Mouse (Mus musculus) adipocyte (in vitro differentiated cells): Measurements from ENCODE around the gene Slc4a11.

Experiments
- DNase-seq: peaks from one replicate; pipeline ENCODE4 v3.0.0-alpha.2; 2016; ENCODE audit warnings: low spot score

The Slc4a11 gene

DNA sequence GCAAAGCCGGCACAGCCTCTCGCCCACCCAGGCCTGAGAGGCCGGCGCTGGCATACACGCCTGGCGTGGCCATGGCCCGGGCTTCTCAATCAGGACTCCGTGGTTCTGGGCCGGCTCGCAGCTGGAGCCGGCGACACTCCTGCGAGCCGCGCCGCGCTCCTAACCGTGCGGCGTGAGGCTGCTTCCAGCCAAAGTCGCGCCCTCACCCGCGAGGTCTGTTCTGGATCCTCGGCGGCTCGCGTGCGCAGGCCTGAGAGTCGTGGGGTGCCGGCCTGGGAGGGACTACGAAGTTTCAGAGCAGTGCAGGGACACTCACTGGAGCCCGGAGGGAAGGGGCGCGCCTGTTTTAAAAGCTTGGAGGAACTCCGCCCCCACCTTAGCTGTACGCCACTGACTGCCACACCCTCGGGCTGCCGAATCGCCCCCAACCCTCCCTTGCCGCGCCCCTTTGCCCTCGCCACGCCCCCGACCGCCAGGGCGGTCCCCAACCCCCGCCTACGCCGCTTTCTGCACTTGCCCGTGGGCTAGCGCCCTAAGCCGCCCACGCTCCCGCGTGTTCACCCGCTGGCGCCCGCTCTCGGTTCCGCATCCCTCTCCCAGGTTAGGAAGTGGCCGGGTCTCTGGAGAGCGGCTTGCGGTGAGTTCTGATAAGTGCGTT, at the start of gene Slc4a11:
Gene Slc4a11, minus strand, starts transcription at position 367 of the 658 bp plus-strand sequence.
- DNase-seq, result no peak

DNA sequence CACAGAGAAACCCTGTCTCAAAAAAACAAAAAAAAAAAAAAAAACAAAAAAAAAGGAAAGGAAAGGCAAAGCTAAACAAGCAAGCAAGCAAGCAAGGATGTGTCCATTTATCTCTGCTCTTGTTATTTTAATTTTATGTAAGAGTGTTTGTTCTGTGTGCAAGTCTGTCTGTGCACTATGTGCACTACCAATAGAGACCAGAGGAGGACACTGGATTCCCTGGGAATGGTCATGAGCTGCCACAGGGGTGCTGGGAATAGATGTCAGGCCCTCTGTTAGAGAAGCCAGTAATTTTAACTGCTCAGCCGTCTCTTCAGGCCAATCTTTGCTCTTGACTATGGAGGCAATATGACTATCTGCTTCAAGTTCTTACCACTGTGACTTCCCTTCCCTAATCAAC, 46.3 kb upstream of the Slc4a11 start:
- no peak for DNase-seq

DNA sequence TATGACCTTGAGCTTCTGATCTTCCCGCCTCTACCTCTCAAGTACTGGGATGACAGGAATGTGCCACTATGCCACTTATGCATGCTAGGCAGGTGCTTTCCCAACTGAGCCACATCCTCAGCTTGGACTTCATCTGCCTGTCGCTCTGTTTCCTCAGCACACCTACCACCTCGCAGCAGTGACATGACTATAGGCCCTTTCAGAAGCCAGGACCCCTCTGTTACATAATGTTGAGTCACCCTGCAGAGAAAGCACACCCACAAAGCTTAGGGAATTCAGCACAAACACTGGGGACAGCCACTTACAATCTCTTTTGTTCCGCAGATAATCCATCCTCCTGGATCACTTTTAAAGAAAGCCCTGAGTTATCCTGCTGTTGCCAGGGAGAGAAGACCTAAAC, 42.8 kb upstream of the Slc4a11 start:
- no peak for DNase-seq

DNA sequence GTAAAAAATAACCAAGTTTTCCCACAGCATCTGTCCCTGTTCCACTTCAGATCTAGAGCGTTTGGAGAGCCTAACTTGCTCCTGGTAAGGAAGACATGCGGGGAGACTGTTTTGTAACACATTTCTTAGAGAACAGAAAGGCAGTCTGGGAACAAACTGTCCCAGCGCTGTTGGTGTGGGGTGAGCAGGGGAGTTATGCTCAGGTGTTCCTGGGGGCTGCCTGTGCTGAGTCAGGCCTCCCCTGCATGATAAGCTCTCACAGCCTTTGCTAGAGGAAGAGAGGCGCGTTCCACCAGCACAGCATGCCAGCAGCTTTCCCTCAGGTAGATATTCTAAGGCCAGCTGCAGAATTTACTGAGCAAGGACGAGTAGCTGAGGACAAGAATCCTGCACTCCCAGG, 40.7 kb upstream of the Slc4a11 start:
- no peak for DNase-seq

DNA sequence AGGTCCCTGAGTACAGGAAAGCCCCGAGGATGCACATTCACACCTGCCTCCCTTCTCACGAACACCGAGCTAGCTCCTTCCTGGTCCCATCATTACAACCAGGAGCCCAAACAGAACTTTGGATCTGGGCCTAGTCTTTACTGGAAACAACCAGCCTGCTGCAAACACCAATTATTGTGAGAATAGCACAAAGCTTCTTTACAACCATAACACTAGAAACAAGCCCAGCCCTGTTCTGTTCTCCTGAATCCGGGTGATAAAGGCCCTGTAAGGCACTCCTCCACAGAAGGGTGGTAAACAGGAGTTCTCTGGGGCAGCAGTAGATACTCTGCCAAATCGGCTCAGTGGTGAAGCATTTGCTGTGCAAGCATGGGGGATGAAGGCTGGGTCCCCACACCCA, 38.0 kb upstream of the Slc4a11 start:
- DNase-seq, result no peak

DNA sequence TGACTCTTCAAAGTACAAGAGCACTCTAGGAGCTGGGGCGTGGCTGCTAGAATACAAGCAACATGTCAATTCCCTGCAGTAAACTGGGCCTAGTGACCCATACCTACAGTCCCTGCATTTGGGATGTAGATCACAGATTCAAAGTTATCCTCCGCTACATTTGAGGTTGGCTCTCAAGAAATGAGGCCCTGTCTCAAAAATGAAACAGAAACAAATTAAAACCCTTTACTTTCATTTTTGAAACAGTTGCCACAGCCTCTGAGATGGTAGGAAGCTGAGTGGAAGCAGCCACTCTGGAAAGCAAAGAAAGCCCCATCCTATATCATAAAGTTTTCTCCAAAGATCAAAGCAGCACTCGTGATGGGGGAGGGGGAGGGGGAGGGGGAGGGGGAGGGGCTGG, 36.1 kb upstream of the Slc4a11 start:
- DNase-seq, result no peak

DNA sequence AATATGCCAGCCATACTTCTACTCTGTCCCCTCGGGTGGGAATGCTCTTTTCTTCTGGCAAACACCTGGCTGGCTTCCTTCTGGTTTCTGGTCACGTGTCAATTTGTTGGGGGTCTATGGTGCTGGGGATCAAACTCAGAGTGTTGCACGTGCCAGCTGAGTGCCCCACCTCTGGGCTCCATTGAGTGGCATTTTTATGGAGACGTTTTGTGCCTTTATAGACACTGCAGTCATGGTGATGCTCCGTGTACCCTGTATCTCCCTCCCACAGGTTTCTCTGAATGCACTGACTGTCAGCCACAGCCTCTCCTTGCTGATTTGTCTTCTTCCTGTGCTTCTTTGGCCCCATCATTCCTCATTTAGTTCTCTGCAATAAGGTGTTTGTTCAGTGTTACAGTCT, 34.5 kb upstream of the Slc4a11 start:
- DNase-seq, result no peak

DNA sequence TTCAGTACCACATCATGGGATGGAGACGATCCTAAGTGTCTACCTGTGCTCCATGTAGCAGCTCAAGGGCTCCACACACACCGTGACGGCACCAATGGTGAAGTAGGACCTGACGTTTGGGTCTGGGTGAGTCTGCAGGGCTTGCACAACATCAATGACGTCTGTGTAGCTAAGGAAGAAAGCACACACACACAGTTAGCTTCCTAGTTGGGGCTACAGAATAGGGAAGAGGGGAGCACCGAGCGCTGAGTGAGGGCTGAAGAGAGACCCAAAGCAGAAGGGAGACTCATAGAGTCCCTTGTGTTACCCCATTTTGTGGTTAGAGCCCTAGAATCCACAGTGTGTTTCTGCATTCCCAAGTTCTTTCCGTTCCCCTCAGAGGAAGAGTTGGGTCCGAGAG, 33.4 kb upstream of the Slc4a11 start:
- DNase-seq, result no peak

DNA sequence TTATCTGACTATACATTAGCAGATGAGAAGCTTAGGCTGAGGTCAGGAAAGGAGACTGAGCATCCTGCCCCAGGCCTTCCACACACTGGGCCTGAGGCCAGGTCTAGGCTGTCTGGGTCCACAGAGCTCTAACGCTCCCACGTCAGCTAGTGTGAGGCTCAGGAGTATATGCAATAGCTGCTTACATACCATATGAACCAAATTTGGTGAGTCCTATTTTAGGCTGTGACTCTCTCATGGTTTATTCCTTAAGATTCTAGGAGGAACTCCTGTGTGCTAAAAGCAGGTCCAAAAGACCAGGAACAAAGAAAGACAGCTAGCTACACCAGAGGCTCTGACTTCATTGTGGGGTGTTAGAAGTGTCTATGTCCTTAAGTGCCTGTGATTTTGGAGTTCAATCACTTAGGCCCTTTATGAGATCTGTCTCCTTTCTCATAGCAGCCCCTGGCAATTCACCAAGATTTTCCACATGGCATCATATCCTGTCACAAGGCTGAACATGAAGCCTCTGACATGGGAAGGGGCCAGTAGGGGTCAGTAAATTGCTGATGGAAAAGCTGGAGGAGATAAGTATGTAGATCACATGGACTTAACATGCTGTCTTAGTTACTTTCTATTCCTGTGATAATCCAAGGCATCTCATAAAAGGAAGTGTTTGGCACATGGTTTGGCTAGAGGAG, 31.7 kb upstream of the Slc4a11 start:
- peak; percentile 63 for DNase-seq

DNA sequence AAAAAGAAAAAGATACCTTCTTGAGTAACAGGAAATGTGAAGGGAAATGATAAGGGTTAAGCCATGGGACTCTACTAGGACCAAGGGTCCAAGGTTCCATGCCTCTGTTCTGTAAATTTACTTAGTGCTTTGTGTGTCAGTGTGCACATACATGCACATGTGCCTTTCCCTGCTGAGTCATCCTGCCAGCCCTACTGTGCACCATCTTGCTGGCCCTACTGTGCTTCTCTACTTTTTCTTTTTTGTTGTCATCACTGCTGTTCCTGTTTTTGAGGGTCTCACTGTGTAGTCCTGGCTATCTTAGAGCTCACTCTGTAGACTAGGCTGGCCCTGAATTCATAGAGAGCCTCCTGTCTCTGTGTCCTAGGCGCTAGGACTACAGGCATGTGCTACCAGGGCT, 30.4 kb upstream of the Slc4a11 start:
- no peak for DNase-seq

DNA sequence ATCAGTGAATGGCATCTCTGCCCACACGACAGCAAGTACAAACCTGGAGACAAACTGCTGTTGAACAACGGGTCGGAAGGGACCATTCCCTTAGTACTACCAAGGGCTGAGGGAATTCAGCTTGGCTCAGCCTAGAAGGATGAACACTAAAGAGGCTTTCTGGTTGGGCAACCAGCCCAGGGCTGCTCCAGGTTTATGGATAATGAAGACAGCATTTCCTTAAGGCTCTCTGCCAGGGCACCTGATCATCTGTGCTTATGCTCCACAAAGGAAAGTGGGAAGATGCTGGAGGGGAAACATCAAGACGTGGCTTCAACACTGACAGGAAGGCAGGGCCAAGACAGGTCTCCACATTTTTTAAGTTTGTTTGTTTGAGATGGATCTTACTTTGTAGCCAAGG, 27.1 kb upstream of the Slc4a11 start:
- DNase-seq, result no peak

DNA sequence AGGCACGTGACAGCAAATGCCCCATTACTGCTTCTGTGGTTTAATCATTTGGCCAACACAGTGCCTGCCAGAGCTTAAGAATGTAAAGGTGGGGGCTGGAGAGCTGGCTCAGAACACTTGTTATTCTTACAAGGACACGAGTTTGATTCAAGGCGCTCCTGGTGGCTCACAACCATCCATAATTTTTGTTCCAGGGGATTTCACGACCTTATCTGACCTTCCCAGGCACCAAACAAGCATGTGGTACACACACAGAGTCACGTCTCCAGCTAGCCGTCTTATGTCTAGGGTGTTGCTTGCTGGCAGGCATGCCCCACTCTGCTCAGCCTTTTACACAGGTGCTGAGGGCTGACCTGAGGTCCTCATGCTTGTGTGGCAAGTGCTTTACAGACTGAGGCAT, 20.6 kb upstream of the Slc4a11 start:
- DNase-seq, result no peak

DNA sequence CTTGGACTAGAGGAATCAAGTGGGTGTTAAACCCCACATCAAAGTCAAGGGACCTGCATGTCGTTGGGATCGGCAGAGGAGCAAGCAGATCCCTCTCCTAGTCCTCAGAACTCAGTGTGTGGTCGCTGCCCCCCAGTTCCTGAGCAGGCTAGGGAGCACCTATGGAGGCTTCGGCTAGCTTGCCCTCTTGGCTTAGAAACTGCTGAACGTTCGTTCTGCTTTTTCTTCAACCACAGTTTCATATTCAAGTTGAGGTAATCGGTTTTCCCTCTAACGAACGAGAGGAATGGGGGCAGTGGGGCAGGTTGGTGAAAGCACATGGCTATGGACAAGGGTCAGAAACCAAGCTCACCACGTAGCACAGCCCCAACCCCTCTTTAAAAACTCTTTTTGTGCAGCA, 9.7 kb upstream of the Slc4a11 start:
- no peak for DNase-seq

DNA sequence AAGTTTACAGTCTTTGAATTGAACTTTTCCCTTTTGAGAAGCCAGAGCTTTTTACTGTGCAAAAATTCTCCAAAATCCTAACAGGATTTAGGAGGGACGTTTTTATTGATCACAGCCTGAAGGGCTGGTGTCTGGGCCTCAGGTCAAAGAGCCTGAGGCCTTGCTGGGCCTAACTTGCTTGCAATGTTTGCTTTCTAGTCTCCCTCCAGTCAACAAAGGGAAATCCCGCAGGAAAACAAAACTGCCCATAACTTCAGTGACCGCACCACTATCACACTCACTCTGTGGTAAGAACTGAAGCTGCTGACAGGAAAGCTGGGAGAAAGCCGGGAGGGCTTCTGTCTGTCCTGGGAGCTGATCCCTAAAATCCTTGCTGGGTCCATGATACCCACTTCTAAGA, 9.3 kb upstream of the Slc4a11 start:
- no peak for DNase-seq

DNA sequence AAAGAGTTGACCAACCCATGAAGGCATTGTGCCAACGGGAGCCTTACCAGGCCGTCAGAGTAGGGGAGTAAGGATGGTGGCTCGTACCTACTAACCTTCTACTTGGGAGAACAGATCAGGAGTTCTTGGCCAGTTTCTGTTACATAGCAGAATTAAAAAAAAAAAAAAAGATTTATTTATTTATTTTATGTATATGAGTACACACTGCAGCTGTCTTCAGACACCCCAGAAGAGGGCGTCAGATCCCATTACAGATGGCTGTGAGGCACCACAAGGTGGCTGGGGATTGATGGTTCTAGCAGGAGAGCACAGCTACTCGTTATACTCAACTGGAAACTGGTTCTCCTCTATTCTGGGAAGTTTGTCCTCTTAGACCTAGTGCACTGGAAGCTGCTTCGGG, 7.9 kb upstream of the Slc4a11 start:
- DNase-seq, result peak; percentile 12

DNA sequence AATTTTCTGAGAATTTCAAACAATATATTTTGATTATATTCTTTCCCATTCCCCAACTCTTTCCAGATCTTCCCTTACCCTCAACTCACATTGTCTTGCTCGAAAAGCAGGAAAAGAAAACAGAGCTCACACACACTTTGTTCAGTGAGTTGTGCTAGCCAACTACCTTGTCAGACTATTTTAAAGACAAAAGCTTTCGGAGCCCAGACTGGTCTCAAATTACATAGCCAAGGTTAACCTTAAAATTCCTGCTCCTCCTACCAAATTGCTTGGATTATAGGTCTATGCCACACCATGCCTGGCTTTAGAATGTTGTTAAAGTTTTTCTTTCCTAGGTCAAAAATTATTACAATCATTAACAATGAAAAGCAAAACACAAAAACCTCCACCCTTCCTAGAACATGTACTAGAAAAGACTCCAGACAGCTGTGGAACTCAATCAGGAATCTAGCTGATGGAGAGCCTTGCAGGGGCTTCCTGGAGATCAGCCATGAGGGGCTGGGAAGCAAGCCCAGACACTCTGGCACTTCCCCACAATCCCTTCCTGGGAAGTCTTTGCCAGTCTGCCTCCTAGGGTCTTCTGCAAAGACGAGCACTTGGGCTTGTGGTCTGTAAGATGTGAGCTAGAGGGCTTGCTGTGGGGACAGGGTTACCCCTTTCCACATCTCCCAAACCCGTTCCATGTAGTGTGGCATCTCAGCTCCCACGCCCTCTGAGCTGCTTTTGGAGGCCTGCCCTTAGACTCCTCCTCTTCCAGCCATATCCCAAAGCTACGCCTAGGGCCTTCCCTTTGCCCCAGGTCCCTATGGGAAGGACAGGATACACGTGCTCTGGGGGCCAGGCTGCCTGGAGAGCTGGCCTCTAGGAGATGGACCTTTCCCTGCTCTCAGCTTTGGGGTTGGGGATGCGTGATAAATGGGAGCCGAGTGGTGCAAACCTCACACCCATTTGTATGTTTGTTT, 7.0 kb upstream of the Slc4a11 start:
- DNase-seq, result peak; percentile 49

DNA sequence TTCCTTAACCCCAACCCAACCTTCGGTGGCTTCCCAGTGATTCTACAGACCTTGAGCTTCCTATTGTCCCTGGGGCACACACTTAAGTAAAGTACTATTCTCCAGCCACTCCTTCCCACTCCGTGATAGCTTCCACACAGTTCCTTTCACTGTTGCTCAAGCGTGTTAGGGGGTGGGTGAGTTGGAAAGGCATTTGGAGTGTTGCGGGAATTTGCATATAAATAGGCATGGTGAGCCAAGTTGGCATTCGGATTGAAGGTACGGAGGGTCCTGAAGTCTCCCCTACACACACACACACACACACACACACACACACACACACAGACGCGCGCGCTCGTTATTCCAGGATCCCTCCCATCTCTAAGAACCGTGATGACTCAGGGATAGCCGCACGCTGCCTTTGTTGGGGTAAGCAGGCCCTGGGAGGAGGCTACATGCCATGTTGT, 525 bp upstream of the Slc4a11 start:
- no peak for DNase-seq

DNA sequence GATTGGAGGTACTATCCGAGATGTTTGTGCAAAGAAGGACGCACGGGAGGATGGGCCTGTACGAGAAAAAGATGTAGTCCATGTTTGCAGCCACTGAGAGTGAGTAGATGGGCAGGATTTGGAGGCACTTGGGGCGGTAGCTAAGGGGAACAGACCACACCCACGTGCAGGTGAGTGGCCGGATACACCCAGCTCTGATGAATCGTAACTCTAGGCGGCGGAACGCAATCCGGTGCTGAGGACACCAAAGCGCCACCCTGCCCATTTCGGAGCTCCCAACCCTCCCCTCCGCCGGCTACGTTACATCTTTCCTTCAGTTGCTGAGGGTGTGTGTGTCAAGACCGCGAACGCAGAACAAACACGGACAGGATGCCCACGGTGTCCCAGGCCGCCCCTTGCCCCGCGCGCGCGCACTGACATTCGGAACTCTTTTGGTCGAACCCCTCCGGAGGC, 593 bp downstream of the Slc4a11 start:
- DNase-seq, result no peak

DNA sequence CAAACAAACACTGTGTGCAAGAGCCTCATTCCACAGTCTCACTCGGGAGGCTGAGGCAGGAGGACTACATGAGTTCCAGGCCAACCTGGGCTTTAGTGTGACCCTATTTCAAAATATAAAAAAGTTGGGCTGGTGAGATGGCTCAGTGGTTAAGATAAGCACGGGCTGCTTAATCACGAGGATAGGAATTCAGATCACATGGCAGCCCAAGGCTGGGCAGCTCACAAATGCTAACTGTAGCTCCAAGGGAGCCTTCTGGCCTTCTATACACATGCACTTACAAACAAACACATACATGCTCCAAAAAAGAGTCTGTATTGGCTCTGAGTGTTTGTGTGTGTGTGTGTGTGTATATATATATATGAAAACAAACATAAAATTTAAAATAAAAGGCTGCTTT, 3.8 kb downstream of the Slc4a11 start:
- no peak for DNase-seq

DNA sequence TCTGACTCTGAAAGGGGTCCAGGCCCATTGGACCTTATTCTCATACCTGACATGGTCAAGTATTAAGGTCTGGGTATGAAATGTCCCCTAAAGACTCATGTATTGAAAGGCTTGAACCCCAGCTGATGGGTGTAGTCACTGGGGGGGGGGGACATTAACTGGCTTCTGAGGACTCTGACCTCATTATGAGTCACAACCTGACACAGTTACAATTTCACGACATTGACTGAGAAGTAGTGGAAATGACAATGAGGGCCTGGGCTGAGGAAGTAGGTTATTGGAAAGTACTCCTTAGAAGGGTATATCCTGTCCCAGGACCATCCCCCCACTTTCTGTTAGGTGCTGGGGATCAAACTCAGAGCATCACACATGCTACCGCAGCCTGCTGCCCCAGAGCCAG, 8.3 kb downstream of the Slc4a11 start:
- DNase-seq, result no peak

DNA sequence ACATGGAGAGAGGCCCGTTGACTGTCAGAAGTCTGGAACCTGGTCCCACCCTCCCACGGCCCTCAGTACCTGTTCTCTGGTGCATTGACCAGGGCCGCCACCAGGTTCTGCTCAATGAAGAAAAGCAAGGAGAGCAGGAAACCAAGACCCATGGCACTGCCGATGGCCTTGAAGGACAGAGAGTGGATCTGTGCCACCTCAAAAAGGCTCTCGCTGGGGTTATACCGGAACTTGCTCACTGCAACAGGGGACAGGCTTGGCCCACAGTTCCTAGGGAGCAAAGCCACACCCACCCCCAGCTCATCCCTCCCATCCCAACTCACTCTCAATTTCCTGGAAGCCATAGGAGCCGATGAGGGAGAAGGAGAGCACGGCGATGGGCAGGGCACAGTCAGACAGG, 11.9 kb downstream of the Slc4a11 start:
- no peak for DNase-seq

DNA sequence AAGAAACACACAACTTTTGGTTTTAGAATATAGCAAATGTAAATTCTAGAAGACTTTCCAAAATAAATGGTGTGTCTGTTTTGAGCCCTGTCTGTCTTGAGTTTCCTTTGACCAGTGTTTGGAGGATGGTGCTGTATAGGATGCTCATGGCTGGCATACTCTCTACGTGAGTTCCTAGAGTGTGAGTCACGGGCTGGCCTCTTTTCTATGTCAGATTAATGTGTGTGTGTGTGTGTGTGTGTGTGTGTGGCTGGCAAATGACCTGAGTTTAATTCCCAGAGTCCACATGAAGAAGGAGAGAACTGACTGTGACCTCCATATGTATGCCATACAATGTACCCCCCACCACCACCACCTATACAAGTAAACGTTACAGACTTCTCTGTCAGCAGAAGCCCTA, 15.8 kb downstream of the Slc4a11 start:
- DNase-seq, result no peak

DNA sequence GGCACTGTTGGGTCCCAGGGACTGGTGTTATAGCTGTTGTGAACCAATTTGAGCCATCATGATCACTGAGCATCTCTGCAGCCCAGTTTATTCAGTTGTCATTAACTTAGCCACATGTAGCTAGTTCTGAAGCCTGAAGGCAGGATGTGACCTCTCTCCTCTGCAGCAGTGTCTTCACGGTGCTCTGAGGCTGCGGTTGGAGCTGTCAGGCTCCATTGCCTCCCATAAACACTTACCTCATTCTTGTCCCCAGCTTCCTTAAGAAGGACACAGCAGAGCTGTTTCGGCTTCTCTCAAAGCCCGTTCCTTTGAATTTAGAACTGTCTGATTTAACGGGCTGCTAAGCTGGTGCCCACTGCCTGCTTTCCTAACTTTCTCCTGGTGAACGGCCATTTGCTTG, 17.4 kb downstream of the Slc4a11 start:
- DNase-seq, result no peak
